Mouse (Mus musculus) heart, embryonic 13.5 days (tissue): ENCODE measurements around the gene Calb2. TPM values are rescaled to one million over a fixed set of nuclear protein-coding genes. Genes with fewer than 3 reads are reported as not detected.

Experiments used
- ATAC-seq: fragments of 200-750 bp; cut with Nextera tagmentation; 2 replicates; pipeline ENCODE4 v1.8.0; 2017; ENCODE audit warnings: moderate TSS enrichment; ENCODE audit not compliant: insufficient number of reproducible peaks, low FRiP score, low TSS enrichment; ENCODE audit errors: extremely low read depth
- H3K27ac ChIP-seq: fragments of 300-500 bp; sonication (generic); replicated peaks from 2 replicates; pipeline ENCODE4 v1.5.1; 2015; ENCODE audit warnings: moderate library complexity, mild to moderate bottlenecking, inconsistent platforms
- H3K27me3 ChIP-seq: fragments of 300-500 bp; sonication (generic); replicated peaks from 2 replicates; pipeline ENCODE4 v1.6.1; 2015; ENCODE audit warnings: mild to moderate bottlenecking, inconsistent platforms
- H3K36me3 ChIP-seq: fragments of 300-500 bp; sonication (generic); 2 replicates; pipeline ENCODE4 v1.6.1; 2015; ENCODE audit warnings: mild to moderate bottlenecking, inconsistent platforms
- H3K4me1 ChIP-seq: fragments of 300-500 bp; sonication (generic); 2 replicates; pipeline ENCODE4 v1.6.1; 2015; ENCODE audit warnings: inconsistent platforms
- H3K4me2 ChIP-seq: fragments of 300-500 bp; sonication (generic); 2 replicates; pipeline ENCODE4 v1.6.1; 2015; ENCODE audit warnings: inconsistent platforms, mild to moderate bottlenecking, moderate library complexity
- H3K4me3 ChIP-seq: fragments of 300-500 bp; sonication (generic); 2 replicates; pipeline ENCODE4 v1.5.1; 2015; ENCODE audit warnings: moderate library complexity, mild to moderate bottlenecking, inconsistent platforms
- H3K9ac ChIP-seq: fragments of 300-500 bp; sonication (generic); 2 replicates; pipeline ENCODE4 v1.6.1; 2015; ENCODE audit warnings: inconsistent platforms, mild to moderate bottlenecking, moderate library complexity
- H3K9me3 ChIP-seq: fragments of 300-500 bp; sonication (generic); 2 replicates; pipeline ENCODE4 v1.6.1; 2016; ENCODE audit warnings: inconsistent platforms
- WGBS: fragments of 180-500 bp; shearing (Covaris S2); methylation state at CpG from one replicate; pipeline ENCODE4 v1.1.7; 2015; ENCODE audit warnings: mixed read lengths; 5-methylcytosine and 5-hydroxymethylcytosine counted together
- polyA plus RNA-seq: library from polyadenylated mRNA; unstranded; fragments of >200 nt; fragmentation: Nextera tagmentation; extraction: Ambion mirVana; gene quantifications from 2 replicates; pipeline ENCODE4 v1.2.1, GENCODE M21; 2015

Calb2 gene
- polyA plus RNA-seq, 1 experiment from 2014 or later, result 2.8 TPM

- Histone ChIP-seq H3K4me3 (no peak overlapping the region), H3K27me3 (peaks cover 29% of the 10 kb centered on the region), H3K4me1 (peaks cover 11% of the 10 kb centered on the region), H3K36me3 (no peaks in the 10 kb centered on the region), H3K9ac (peak overlapping the region; percentile 47; the same call in 1 of the 2 replicates), H3K9me3 (no peaks in the 10 kb centered on the region), H3K4me2 (peak overlapping the region; percentile 45), H3K27ac (no peak overlapping the region)
- 10% methylated on average over 22 of the region's 22 CpGs for WGBS
- ATAC-seq, result no peak
These were observed 9.5 kb upstream of the Calb2 start for GRCm38 (mm10) chr8:110177359-110178155.

GRCm38 (mm10) chr8:110174826-110175225 lies 6.8 kb upstream of the Calb2 start:
- H3K36me3 ChIP-seq, result no peaks in the 10 kb centered on the region
- 71% methylated on average over 4 of the region's 4 CpGs for WGBS
- no peak overlapping the region for H3K27ac ChIP-seq
- no peak overlapping the region for H3K4me2 ChIP-seq
- H3K9ac ChIP-seq, result no peak overlapping the region
- H3K4me1 ChIP-seq, result peaks cover 11% of the 10 kb centered on the region
- H3K4me3 ChIP-seq, result no peak overlapping the region
- peaks cover 39% of the 10 kb centered on the region for H3K27me3 ChIP-seq
- ATAC-seq, result no peak
- no peaks in the 10 kb centered on the region for H3K9me3 ChIP-seq

GRCm38 (mm10) chr8:110172161-110172560 lies 4.2 kb upstream of the Calb2 start:
- peaks cover 7% of the 10 kb centered on the region for H3K4me1 ChIP-seq
- H3K36me3 ChIP-seq, result no peaks in the 10 kb centered on the region
- peaks cover 49% of the 10 kb centered on the region for H3K27me3 ChIP-seq
- H3K9ac ChIP-seq, result no peak overlapping the region
- no peak overlapping the region for H3K4me3 ChIP-seq
- 52% methylated on average over 6 of the region's 6 CpGs for WGBS
- H3K27ac ChIP-seq, result no peak overlapping the region
- ATAC-seq, result no peak
- H3K4me2 ChIP-seq, result no peak overlapping the region
- H3K9me3 ChIP-seq, result no peaks in the 10 kb centered on the region

- Histone ChIP-seq H3K4me1 (peaks cover 3% of the 10 kb centered on the region), H3K4me3 (no peak overlapping the region), H3K9ac (no peak overlapping the region), H3K27me3 (peaks cover 73% of the 10 kb centered on the region), H3K4me2 (no peak overlapping the region), H3K27ac (no peak overlapping the region), H3K9me3 (no peaks in the 10 kb centered on the region), H3K36me3 (no peaks in the 10 kb centered on the region)
- 74% methylated on average over 8 of the region's 8 CpGs for WGBS
- no peak for ATAC-seq
These were observed 1.7 kb downstream of the Calb2 start for GRCm38 (mm10) chr8:110166270-110166669.

- no peak overlapping the region for H3K4me2 ChIP-seq
- H3K9ac ChIP-seq, result no peak overlapping the region
- 76% methylated on average over 6 of the region's 6 CpGs for WGBS
- no peaks in the 10 kb centered on the region for H3K36me3 ChIP-seq
- H3K4me3 ChIP-seq, result no peak overlapping the region
- no peak overlapping the region for H3K27ac ChIP-seq
- H3K4me1 ChIP-seq, result no peaks in the 10 kb centered on the region
- ATAC-seq, result no peak
- peaks cover 53% of the 10 kb centered on the region for H3K27me3 ChIP-seq
- H3K9me3 ChIP-seq, result no peaks in the 10 kb centered on the region
These were observed 6.0 kb downstream of the Calb2 start for GRCm38 (mm10) chr8:110162007-110162406.

GRCm38 (mm10) chr8:110152951-110153350 lies 15.1 kb downstream of the Calb2 start:
- Histone ChIP-seq H3K27me3 (no peaks in the 10 kb centered on the region), H3K9me3 (no peaks in the 10 kb centered on the region), H3K4me2 (no peak overlapping the region), H3K36me3 (no peaks in the 10 kb centered on the region), H3K4me3 (no peak overlapping the region), H3K9ac (no peak overlapping the region), H3K4me1 (peaks cover 2% of the 10 kb centered on the region; the same call in 1 of the 2 replicates), H3K27ac (no peak overlapping the region)
- no peak for ATAC-seq
- WGBS, result 64% methylated on average over 6 of the region's 6 CpGs

GRCm38 (mm10) chr8:110145538-110145937 lies 22.5 kb downstream of the Calb2 start:
- Histone ChIP-seq H3K9ac (no peak overlapping the region), H3K4me2 (no peak overlapping the region), H3K36me3 (no peaks in the 10 kb centered on the region), H3K9me3 (no peaks in the 10 kb centered on the region; the same call in 1 of the 2 replicates), H3K4me3 (no peak overlapping the region), H3K4me1 (peaks cover 12% of the 10 kb centered on the region; the same call in 1 of the 2 replicates), H3K27ac (no peak overlapping the region), H3K27me3 (peaks cover 13% of the 10 kb centered on the region)
- ATAC-seq, result no peak
- 0% methylated on average over 4 of the region's 4 CpGs for WGBS

GRCm38 (mm10) chr8:110140770-110141169 lies 27.2 kb downstream of the Calb2 start:
- peaks cover 16% of the 10 kb centered on the region for H3K27me3 ChIP-seq
- WGBS, result 63% methylated on average over 4 of the region's 4 CpGs
- no peak overlapping the region for H3K27ac ChIP-seq
- H3K4me3 ChIP-seq, result no peak overlapping the region
- H3K36me3 ChIP-seq, result no peaks in the 10 kb centered on the region
- ATAC-seq, result no peak
- no peaks in the 10 kb centered on the region for H3K4me1 ChIP-seq
- H3K9me3 ChIP-seq, result no peaks in the 10 kb centered on the region; the same call in 1 of the 2 replicates
- H3K9ac ChIP-seq, result no peak overlapping the region
- no peak overlapping the region for H3K4me2 ChIP-seq

- no peak for ATAC-seq
- no peak overlapping the region for H3K9ac ChIP-seq
These were observed 27.9 kb downstream of the Calb2 start for GRCm38 (mm10) chr8:110140156-110140555.

GRCm38 (mm10) chr8:110135515-110135914 lies 32.5 kb downstream of the Calb2 start:
- H3K9me3 ChIP-seq, result no peaks in the 10 kb centered on the region
- H3K27me3 ChIP-seq, result 0 out of 2 replicates have a peak, but pooled peaks cover 3% of the 10 kb centered on the region
- no peak overlapping the region for H3K9ac ChIP-seq
- H3K4me2 ChIP-seq, result no peak overlapping the region
- ATAC-seq, result no peak
- no peaks in the 10 kb centered on the region for H3K4me1 ChIP-seq
- no peak overlapping the region for H3K27ac ChIP-seq
- no peak overlapping the region for H3K4me3 ChIP-seq
- 76% methylated on average over 7 of the region's 7 CpGs for WGBS
- no peaks in the 10 kb centered on the region for H3K36me3 ChIP-seq

More at GRCm38 (mm10) chr8:110140156-110140555, 27.9 kb downstream of the Calb2 start:
- Histone ChIP-seq H3K4me1 (no peaks in the 10 kb centered on the region), H3K27ac (no peak overlapping the region), H3K4me2 (no peak overlapping the region), H3K4me3 (no peak overlapping the region), H3K9me3 (no peaks in the 10 kb centered on the region; the same call in 1 of the 2 replicates), H3K36me3 (no peaks in the 10 kb centered on the region), H3K27me3 (peaks cover 16% of the 10 kb centered on the region)
- 64% methylated on average over 3 of the region's 3 CpGs for WGBS

- H3K27me3 ChIP-seq, result no peaks in the 10 kb centered on the region
- WGBS, result 85% methylated on average over 8 of the region's 8 CpGs
- H3K27ac ChIP-seq, result no peak overlapping the region
- no peaks in the 10 kb centered on the region for H3K36me3 ChIP-seq
- no peak overlapping the region for H3K9ac ChIP-seq
- H3K4me3 ChIP-seq, result no peak overlapping the region
- no peak overlapping the region for H3K4me2 ChIP-seq
- no peaks in the 10 kb centered on the region for H3K9me3 ChIP-seq
- ATAC-seq, result no peak
- no peaks in the 10 kb centered on the region for H3K4me1 ChIP-seq
These were observed 33.8 kb downstream of the Calb2 start for GRCm38 (mm10) chr8:110134236-110134635.

GRCm38 (mm10) chr8:110130537-110130936 lies 37.5 kb downstream of the Calb2 start:
- ATAC-seq, result no peak
- Histone ChIP-seq H3K27ac (no peak overlapping the region), H3K9ac (no peak overlapping the region), H3K36me3 (no peaks in the 10 kb centered on the region), H3K27me3 (peaks cover 8% of the 10 kb centered on the region), H3K4me2 (no peak overlapping the region), H3K4me1 (no peaks in the 10 kb centered on the region), H3K4me3 (no peak overlapping the region), H3K9me3 (no peaks in the 10 kb centered on the region)
- 19% methylated on average over 13 of the region's 13 CpGs for WGBS
